Mouse (Mus musculus) intestine, embryonic 14.5 days (tissue): ENCODE measurements around the gene Faap20. TPM values are rescaled to one million over a fixed set of nuclear protein-coding genes. Genes with fewer than 3 reads are reported as not detected.

ENCODE experiments used
- ATAC-seq: fragments of 200-750 bp; cut with Nextera tagmentation; replicated peaks from 2 replicates; pipeline ENCODE4 v1.8.0; 2017; ENCODE audit warnings: low read depth, moderate number of reproducible peaks, moderate TSS enrichment, moderate library complexity; ENCODE audit not compliant: low FRiP score, low TSS enrichment
- DNase-seq: peaks from one replicate; pipeline ENCODE4 v3.0.0-alpha.2; 2018; ENCODE audit warnings: low spot score
- H3K27ac ChIP-seq: fragments of 300-500 bp; sonication (generic); 2 replicates; pipeline ENCODE4 v1.5.1; 2014; ENCODE audit warnings: low read depth, mild to moderate bottlenecking, control low read depth
- H3K27me3 ChIP-seq: fragments of 300-500 bp; sonication (generic); replicated peaks from 2 replicates; pipeline ENCODE4 v1.6.1; 2014; ENCODE audit warnings: low read length, control low read depth; ENCODE audit not compliant: control insufficient read depth, insufficient read depth
- H3K36me3 ChIP-seq: fragments of 300-500 bp; sonication (generic); 2 replicates; pipeline ENCODE4 v1.6.1; 2014; ENCODE audit warnings: low read length, control low read depth; ENCODE audit not compliant: control insufficient read depth, insufficient read depth
- H3K4me1 ChIP-seq: fragments of 300-500 bp; sonication (generic); replicated peaks from 2 replicates; pipeline ENCODE4 v1.6.1; 2014; ENCODE audit warnings: low read length, control low read depth, mixed read lengths; ENCODE audit not compliant: control insufficient read depth, insufficient read depth
- H3K4me2 ChIP-seq: fragments of 300-500 bp; sonication (generic); 2 replicates; pipeline ENCODE4 v1.6.1; 2014; ENCODE audit warnings: low read length
- H3K4me3 ChIP-seq: fragments of 300-500 bp; sonication (generic); 2 replicates; pipeline ENCODE4 v1.5.1; 2014; ENCODE audit warnings: low read depth, low read length, control low read depth, mixed read lengths
- H3K9ac ChIP-seq: fragments of 300-500 bp; sonication (generic); 2 replicates; pipeline ENCODE4 v1.6.1; 2014; ENCODE audit warnings: mild to moderate bottlenecking, low read length
- H3K9me3 ChIP-seq: fragments of 300-500 bp; sonication (generic); 2 replicates; pipeline ENCODE4 v1.6.1; 2016; ENCODE audit warnings: low read length, control low read depth; ENCODE audit not compliant: control insufficient read depth
- WGBS: fragments of 180-500 bp; shearing (Covaris S2); extraction: QIAGEN DNeasy Blood & Tissue Kit; methylation state at CpG from one replicate; pipeline ENCODE4 v1.1.7; 2014; 5-methylcytosine and 5-hydroxymethylcytosine counted together
- polyA plus RNA-seq: library from polyadenylated mRNA; unstranded; fragments of >200 nt; fragmentation: Nextera tagmentation; extraction: Ambion mirVana; gene quantifications from 2 replicates; pipeline ENCODE4 v1.2.1, GENCODE M21; 2014

Gene Faap20
- polyA plus RNA-seq, 1 experiment from 2014 or later = 81.2 TPM

DNA sequence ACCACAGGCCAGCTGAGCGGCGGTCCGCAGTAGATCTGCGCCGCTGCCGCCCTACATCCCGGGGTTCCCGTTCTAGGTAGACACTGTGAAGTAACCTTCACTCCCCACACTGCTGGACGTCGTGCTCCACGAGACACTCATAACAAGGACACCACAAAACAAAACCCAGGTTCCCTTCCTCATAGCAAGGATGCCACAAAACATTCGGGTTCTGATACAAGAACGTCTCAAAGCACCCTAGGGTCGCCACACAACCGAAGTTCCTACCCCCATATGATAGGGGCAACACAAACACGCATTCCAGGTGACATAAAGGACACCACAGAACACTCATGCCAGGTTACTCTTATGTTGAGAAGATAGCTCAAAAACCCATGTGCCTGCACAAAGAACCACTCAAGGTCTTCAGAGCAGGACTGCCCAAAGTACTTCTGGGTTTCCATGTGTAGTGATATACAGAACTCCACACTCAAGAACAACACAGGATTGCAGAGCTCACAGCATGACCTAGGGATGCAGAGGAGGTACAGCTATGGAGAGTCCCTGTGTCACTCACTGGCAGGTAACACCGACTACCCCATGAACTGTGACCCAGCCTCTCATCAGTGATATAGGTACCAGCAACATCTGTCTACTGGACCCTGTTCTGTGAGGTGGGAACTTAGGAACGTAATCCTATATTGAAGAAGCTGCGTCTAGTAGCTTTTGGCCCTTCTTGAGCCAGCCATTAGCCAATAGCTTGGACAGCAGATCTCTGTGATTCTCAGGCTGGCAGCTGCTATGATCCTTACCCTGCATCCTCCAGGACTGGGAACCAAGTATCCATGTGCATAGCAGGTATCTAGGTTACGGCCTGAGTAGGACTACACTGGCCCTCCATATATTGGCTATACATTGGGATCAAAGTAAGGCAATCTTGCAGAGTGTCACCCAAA, 25.7 kb upstream of the Faap20 start:
- Histone ChIP-seq H3K27me3 (no peaks in the 10 kb centered on the region), H3K9ac (peak overlapping the region; percentile 74), H3K4me1 (peaks cover 22% of the 10 kb centered on the region), H3K4me2 (peak overlapping the region; percentile 46), H3K27ac (peak overlapping the region; percentile 93), H3K9me3 (no peaks in the 10 kb centered on the region), H3K36me3 (no peaks in the 10 kb centered on the region), H3K4me3 (peak overlapping the region; percentile 88)
- ATAC-seq (no peak), DNase-seq (no peak)
- 33% methylated on average over 20 of the region's 20 CpGs for WGBS

DNA sequence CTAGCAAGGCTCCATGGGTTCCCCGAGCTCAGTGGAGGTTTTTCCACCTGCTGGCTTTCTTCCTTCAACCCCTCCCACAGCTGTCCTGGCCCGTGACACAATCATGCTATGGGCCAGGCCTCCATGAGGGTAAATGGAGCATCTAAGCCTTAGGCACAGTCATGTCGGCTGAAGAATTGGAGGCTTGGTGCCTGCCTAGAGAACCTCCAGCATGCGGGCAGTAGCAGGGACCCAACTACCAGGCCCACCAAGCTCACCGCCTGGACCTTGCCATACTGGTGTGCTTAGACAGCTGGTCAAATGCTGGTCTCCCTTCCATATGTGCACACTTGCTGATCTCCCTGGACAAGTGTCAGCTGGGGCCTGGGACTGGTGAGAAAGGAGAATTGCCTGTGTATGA, 23.7 kb upstream of the Faap20 start:
- H3K4me2 ChIP-seq = no peak overlapping the region
- WGBS = 80% methylated on average over 5 of the region's 5 CpGs
- no peaks in the 10 kb centered on the region for H3K27me3 ChIP-seq
- peaks cover 7% of the 10 kb centered on the region for H3K4me1 ChIP-seq
- H3K4me3 ChIP-seq = no peak overlapping the region
- no peak overlapping the region for H3K27ac ChIP-seq
- DNase-seq (no peak), ATAC-seq (no peak)
- no peaks in the 10 kb centered on the region for H3K36me3 ChIP-seq
- H3K9me3 ChIP-seq = no peaks in the 10 kb centered on the region
- H3K9ac ChIP-seq = no peak overlapping the region

DNA sequence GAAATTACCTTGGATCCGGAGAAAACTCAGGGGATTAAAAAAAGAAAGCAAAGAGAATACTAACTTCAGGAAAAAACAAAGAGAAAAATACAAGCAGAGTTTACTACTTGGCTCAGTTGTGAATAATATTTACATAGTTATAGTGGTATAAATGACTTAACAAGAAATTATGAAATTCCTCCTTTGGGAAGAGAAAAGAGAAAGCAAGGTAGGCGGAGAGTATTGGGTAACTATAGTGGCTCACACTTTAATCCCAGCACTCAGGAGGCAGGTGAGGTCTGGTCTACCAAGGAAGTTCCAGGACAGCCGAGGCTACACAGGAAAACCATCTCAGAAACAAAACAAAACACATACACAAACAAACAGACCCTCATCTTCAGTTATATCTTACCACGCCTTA, 21.6 kb upstream of the Faap20 start:
- H3K4me1 ChIP-seq = peaks cover 7% of the 10 kb centered on the region
- 77% methylated on average over 4 of the region's 4 CpGs for WGBS
- no peak for DNase-seq
- no peaks in the 10 kb centered on the region for H3K36me3 ChIP-seq
- no peak for ATAC-seq
- no peak overlapping the region for H3K4me2 ChIP-seq
- no peak overlapping the region for H3K27ac ChIP-seq
- no peaks in the 10 kb centered on the region for H3K9me3 ChIP-seq
- H3K9ac ChIP-seq = no peak overlapping the region
- H3K4me3 ChIP-seq = no peak overlapping the region
- H3K27me3 ChIP-seq = no peaks in the 10 kb centered on the region

DNA sequence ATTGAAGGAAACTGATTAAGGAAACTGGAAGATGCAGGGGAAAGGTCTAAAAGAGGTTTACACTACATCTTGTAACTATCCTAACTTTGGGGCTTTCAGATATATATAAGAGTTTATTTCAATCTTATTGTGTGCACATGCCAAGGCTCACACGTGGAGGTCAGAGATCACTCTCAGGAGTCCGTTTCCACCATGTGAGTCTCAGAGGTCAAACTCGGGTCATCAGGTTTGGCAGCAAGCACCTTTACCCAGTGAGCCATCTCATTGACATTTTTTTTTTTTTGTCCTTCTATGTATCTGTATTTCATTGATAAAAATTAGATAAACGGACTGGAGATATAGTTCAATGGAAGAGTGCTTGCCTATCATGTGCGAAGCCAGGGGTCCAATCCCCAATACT, 21.1 kb upstream of the Faap20 start:
- no peak overlapping the region for H3K9ac ChIP-seq
- H3K4me2 ChIP-seq = no peak overlapping the region
- no peak for ATAC-seq
- H3K36me3 ChIP-seq = no peaks in the 10 kb centered on the region
- no peak overlapping the region for H3K4me3 ChIP-seq
- DNase-seq = no peak
- no peak overlapping the region for H3K27ac ChIP-seq
- 67% methylated on average over 5 of the region's 5 CpGs for WGBS
- no peaks in the 10 kb centered on the region for H3K9me3 ChIP-seq
- H3K4me1 ChIP-seq = peaks cover 11% of the 10 kb centered on the region
- H3K27me3 ChIP-seq = no peaks in the 10 kb centered on the region

DNA sequence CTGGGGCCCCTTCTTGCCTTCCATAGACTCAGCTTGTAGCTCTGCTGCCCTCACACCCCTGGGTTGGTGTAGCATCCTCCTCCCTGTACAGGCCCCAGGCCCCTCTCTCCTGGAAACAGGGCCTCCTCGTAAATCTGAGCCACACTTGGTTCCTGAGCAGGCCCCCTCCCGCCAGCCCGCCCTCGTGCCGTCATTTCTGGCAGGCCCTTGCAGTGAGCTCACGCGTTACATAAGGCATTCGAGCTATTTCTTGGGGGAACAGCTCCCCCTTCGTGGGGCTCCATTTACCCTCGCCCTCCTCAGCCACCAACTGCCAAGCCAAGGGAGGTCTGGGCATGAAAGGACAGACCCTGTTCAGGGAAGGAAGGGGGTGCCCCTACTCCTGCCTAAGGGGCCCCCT, 15.7 kb upstream of the Faap20 start:
- peak overlapping the region; percentile 14; the same call in 1 of the 2 replicates for H3K4me2 ChIP-seq

DNA sequence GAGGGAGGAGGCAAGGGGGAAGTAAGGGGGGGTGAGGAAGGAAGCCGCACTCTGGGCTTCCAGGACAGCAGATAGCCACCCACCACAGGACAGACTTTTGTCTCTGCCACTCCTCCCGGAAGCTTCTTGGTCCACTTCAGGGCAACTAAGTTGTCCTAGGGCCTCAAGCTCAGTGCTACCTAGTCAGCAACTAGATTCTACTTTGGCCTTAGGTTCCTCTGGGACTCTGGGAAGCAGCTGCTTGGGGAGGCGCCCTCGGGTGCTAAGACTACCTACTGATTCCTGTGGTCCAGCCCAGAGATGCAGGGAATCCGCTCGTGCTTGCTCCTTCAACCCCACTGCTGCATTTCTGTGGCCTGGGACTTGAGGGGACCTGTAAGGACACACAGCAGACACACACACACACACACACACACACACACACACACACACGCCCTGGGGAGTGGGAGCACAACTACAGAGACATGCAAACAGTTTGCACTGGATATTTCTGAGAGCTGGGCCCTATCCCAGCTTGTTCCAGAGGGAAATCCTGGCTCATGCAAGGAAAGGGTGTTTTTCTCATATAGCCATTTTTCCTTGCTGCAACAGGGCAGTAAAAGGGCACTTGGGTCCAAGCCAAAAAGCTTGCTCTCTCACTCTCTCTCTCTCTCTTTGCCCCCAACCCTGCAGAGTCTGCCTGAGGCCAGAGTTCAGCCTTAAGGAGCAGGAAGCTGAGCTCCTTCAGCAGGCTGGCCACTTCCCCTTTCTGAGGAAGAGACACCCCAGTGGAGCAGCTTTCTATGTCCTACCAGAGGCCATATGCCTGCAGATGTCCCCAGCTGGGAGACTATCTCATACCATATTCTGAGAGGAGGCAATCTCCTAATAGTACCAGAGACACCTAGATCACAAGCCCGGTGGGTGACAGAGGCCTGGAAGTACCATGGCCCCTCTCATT, 15.0 kb upstream of the Faap20 start:
- Histone ChIP-seq H3K4me2 (peak overlapping the region; percentile 36), H3K9ac (peak overlapping the region; percentile 49), H3K27me3 (no peaks in the 10 kb centered on the region), H3K4me1 (peaks cover 48% of the 10 kb centered on the region), H3K9me3 (no peaks in the 10 kb centered on the region), H3K4me3 (no peak overlapping the region), H3K36me3 (no peaks in the 10 kb centered on the region), H3K27ac (peak overlapping the region; percentile 99)
- no peak for DNase-seq
- 32% methylated on average over 8 of the region's 8 CpGs for WGBS
- peak; percentile 29 for ATAC-seq

More for the DNA sequence above, 15.7 kb upstream of the Faap20 start:
- peaks cover 45% of the 10 kb centered on the region for H3K4me1 ChIP-seq
- H3K4me3 ChIP-seq = no peak overlapping the region
- H3K9ac ChIP-seq = peak overlapping the region; percentile 36
- ATAC-seq (peak; percentile 68), DNase-seq (peak; percentile 85)
- 11% methylated on average over 10 of the region's 10 CpGs for WGBS
- no peaks in the 10 kb centered on the region for H3K9me3 ChIP-seq
- peak overlapping the region; percentile 99 for H3K27ac ChIP-seq
- no peaks in the 10 kb centered on the region for H3K36me3 ChIP-seq
- no peaks in the 10 kb centered on the region for H3K27me3 ChIP-seq

DNA sequence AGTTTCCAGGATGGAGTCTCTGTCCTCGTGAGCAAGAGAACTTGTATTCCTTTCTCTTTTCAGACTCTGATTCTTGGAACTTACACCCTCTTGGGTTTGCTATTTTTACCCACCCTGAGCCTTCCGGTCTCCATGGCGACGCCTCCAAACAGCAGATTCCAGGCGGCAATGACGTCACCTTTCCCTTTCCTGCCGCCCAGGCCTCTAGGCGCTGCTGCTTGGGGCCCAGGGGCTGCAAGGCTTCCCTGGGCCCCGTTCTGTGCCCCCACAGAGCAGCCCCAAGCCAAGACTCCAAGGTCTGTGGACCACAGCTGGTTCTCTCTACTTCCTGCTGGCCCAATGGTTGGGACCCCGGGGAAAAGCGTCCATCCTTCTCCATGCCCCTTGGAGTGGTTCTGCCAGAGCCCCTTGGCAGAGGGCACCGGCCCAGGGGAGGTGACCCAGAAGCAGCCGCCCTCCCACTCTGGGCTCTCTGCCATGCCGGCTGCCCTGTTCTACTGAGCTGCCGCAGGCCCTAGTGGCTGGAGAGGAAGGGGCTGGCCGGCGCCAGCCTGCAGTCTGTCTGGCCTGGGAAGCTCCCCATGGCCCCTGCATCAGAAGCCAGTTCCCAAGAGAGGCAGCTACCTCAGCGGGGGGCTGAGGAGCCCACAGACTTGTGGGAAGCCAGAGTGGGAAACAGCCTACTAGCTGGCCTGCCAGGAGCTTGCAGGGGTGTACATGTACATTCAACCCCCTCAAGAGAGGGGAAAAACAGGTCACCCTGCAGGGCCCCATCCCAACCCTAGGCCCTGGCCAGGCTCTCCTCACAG, 14.1 kb upstream of the Faap20 start:
- H3K4me1 ChIP-seq = peaks cover 48% of the 10 kb centered on the region
- no peak overlapping the region; the same call in 1 of the 2 replicates for H3K4me3 ChIP-seq
- 5% methylated on average over 18 of the region's 18 CpGs for WGBS
- H3K27ac ChIP-seq = peak overlapping the region; percentile 99
- H3K27me3 ChIP-seq = no peaks in the 10 kb centered on the region
- H3K9ac ChIP-seq = peak overlapping the region; percentile 49
- no peaks in the 10 kb centered on the region for H3K9me3 ChIP-seq
- DNase-seq (peak; percentile 93), ATAC-seq (peak; percentile 83)
- H3K36me3 ChIP-seq = no peaks in the 10 kb centered on the region
- peak overlapping the region; percentile 36 for H3K4me2 ChIP-seq
